Mouse (Mus musculus) activated CD4-positive, CD25-positive, alpha-beta regulatory T cell, adult 9 weeks (primary cell): ENCODE results near the gene Rnasek. TPM values are rescaled to one million over a fixed set of nuclear protein-coding genes. Genes with fewer than 3 reads are reported as not detected.

ENCODE experiments used
- polyA plus RNA-seq: library from polyadenylated mRNA; unstranded; fragments of 100-300 nt; shearing (Covaris generic); gene quantifications from one replicate; pipeline ENCODE4 v1.2.1, GENCODE M21; 2017

Gene Rnasek
- 281 TPM for polyA plus RNA-seq

GRCm38 (mm10) chr11:70239541-70240279 is at the start of gene Rnasek, which contains the start of gene Gm21988:
Rnasek (minus strand) TSS chr11:70239842.
Gm21988 (minus strand) TSS chr11:70239830.

DNA sequence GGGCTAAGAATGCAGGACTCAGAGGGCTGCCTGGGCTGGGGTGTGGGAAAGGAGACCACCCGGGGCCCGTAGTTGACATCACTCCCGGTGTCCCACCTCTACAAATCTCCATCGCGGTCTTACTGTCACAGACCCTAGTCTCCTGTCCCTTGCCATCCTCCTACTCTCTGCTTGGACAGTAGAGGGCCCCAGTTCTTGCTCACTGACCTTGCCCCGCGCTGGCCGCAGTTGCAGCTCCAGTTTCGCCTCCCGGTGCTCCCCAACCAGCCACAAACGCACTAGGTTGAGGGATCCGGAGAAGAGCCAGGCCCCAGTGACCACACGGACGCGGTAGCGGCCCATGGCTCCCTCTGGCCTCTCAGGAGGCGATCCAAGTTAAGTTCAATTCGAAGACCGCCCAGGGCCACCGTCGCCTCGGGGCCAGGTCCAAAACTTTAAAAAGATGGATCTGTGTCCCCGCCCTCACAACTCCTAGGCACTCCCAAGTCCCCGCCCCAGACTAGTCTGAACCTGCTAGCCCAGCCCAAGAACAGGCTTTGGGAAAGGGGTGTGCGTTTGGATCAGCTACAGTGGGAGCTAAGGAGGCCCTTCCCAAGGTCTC is 15.4 kb upstream of the Rnasek start, which contains the start of gene Alox12:
Gene Alox12 (minus strand): TSS at position 423 of the 601 bp plus-strand sequence.

GRCm38 (mm10) chr11:70237457-70238167 is 2.0 kb downstream of the Rnasek start, which contains the start of gene 0610010K14Rik:
0610010K14Rik (minus strand) TSS chr11:70237914.

DNA sequence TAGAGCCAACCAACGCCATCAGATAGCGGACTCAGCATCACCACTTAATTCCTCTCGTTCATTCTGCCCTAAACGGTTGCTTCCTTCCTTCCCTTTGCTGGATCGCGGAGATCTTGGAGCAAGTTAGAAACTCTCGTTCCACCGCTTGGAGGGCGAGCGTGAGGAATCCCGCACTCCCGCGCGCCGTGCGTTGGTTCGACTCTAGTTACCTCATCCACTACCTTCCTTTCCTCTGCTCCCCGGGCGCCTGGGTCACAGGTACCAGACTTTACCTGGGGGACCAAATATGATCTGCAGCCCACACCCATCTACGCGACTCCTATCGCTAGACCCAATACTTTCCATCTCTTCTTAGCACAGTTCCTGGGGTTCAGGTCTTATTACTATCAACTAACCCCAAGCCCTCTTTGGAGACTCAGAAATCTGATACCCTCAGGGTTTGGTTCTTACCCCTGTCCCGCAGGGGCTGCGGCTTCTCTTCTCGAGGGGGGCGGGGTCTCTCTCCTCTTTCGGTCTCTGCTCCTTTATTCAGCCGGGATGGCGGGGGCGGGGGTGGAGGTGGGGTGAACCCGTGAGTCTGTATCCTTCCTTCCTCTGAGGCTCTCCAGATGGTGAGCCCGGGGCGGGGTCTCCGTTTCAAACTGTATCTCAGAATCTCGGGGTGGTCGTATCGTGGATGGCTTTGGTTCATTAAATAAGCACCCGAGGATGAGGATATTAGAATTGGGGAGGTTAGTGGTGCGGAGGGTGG is 10.2 kb downstream of the Rnasek start, which contains the start of gene Bcl6b:
Gene Bcl6b (minus strand): TSS at position 539 of the 751 bp plus-strand sequence.

GRCm38 (mm10) chr11:70220731-70221602 is 18.7 kb downstream of the Rnasek start, which contains the start of gene Slc16a13:
Slc16a13 (minus strand) TSS chr11:70221064.

GRCm38 (mm10) chr11:70212423-70212822 is 27.2 kb downstream of the Rnasek start, which contains the start of gene Slc16a11:
Slc16a11 (plus strand) TSS chr11:70212752.

Other genes starting within 250 kb of the Rnasek start
- gene Gabarap, start 248.7 kb downstream of the Rnasek start, polyA plus RNA-seq = 493 TPM
- gene Phf23, start 244.1 kb downstream of the Rnasek start, polyA plus RNA-seq = 114 TPM
- 19.7 TPM for gene Dvl2, start 239.2 kb downstream of the Rnasek start, polyA plus RNA-seq
- 120 TPM for gene Acadvl, start 224.4 kb downstream of the Rnasek start, polyA plus RNA-seq
- 9.4 TPM for gene Dlg4, start 222.9 kb downstream of the Rnasek start, polyA plus RNA-seq
- gene Asgr1, start 185.8 kb downstream of the Rnasek start, polyA plus RNA-seq = not detected
- not detected for gene Asgr2, start 147.2 kb downstream of the Rnasek start, polyA plus RNA-seq
- not detected for gene Mgl2, start 109.5 kb downstream of the Rnasek start, polyA plus RNA-seq
- gene Clec10a, start 83.6 kb downstream of the Rnasek start, polyA plus RNA-seq = not detected
- 0.24 TPM for gene Slc16a11, start 27.1 kb downstream of the Rnasek start, polyA plus RNA-seq
- 4.5 TPM for gene Slc16a13, start 18.8 kb downstream of the Rnasek start, polyA plus RNA-seq
- gene Bcl6b, start 10.0 kb downstream of the Rnasek start, polyA plus RNA-seq = 0.29 TPM
- gene 0610010K14Rik, start 1.9 kb downstream of the Rnasek start, polyA plus RNA-seq = 187 TPM
- 3.3 TPM for gene Gm21988, start within 50 bp of the Rnasek start, polyA plus RNA-seq
- 0.27 TPM for gene Alox12, start 15.5 kb upstream of the Rnasek start, polyA plus RNA-seq
- gene Alox12e, start 82.8 kb upstream of the Rnasek start, polyA plus RNA-seq = not detected
- gene Alox15, start 112.2 kb upstream of the Rnasek start, polyA plus RNA-seq = not detected
- 12.8 TPM for gene Pelp1, start 170.2 kb upstream of the Rnasek start, polyA plus RNA-seq
- gene Arrb2, start 192.8 kb upstream of the Rnasek start, polyA plus RNA-seq = 217 TPM
- 81.1 TPM for gene Med11, start 212.1 kb upstream of the Rnasek start, polyA plus RNA-seq
- gene Zmynd15, start 219.6 kb upstream of the Rnasek start, polyA plus RNA-seq = not detected
- 0.57 TPM for gene Cxcl16, start 220.1 kb upstream of the Rnasek start, polyA plus RNA-seq